Mouse (Mus musculus) testis, adult 2 months (tissue): Measurements from ENCODE around the gene Rnaset2b. TPM values are rescaled to one million over a fixed set of nuclear protein-coding genes. Genes with fewer than 3 reads are reported as not detected.
"Not testable (repeated sequence)": the region's sequence is repeated elsewhere in the genome, so short reads cannot be mapped to it uniquely, and the experiment has no call there.

Experiments used
- H3K27ac ChIP-seq: fragments of 200-500 bp; 2 replicates; pipeline ENCODE4 v1.5.1; 2012; ENCODE audit warnings: low read depth, low read length; ENCODE audit not compliant: control insufficient read depth, insufficient read depth
- H3K27me3 ChIP-seq: fragments of 200-500 bp; 2 replicates; pipeline ENCODE4 v1.6.1; 2012; ENCODE audit warnings: mild to moderate bottlenecking, low read length, moderate library complexity; ENCODE audit not compliant: control insufficient read depth, insufficient read depth
- H3K36me3 ChIP-seq: fragments of 200-500 bp; 2 replicates; pipeline ENCODE4 v1.6.1; 2012; ENCODE audit warnings: mild to moderate bottlenecking, low read length; ENCODE audit not compliant: control insufficient read depth, insufficient read depth
- H3K4me1 ChIP-seq: fragments of 200-500 bp; 2 replicates; pipeline ENCODE4 v1.6.1; 2012; ENCODE audit warnings: low read length; ENCODE audit not compliant: control insufficient read depth, insufficient read depth
- H3K4me3 ChIP-seq: fragments of 200-500 bp; 2 replicates; pipeline ENCODE4 v1.5.1; 2012; ENCODE audit warnings: low read depth, mild to moderate bottlenecking, low read length, moderate library complexity, mixed read lengths; ENCODE audit not compliant: control insufficient read depth
- polyA plus RNA-seq: library from polyadenylated mRNA; depleted of rRNA; stranded (reverse); fragments of >200 nt; gene quantifications from 2 replicates; pipeline ENCODE4 v1.2.3, GENCODE M21; 2012; rRNA removed

The Rnaset2b gene
- polyA plus RNA-seq, 1 experiment = 45.0 TPM

GRCm38 (mm10) chr17:7030622-7031174 is 60.3 kb downstream of the Rnaset2b start:
- H3K36me3 ChIP-seq, H3K27ac ChIP-seq, H3K27me3 ChIP-seq, H3K4me1 ChIP-seq, H3K4me3 ChIP-seq: not testable (repeated sequence)

- not testable (repeated sequence) for H3K4me3 ChIP-seq, H3K27ac ChIP-seq, H3K27me3 ChIP-seq, H3K4me1 ChIP-seq, H3K36me3 ChIP-seq
These were observed 63.0 kb downstream of the Rnaset2b start for GRCm38 (mm10) chr17:7033192-7034166.

Other genes with a start within 250 kb of the Rnaset2b start
- gene Ezr, start 187.8 kb upstream of the Rnaset2b start, polyA plus RNA-seq = 4.5 and 7.8 TPM in 2 replicates
- gene Rsph3b, start 22.0 kb upstream of the Rnaset2b start, polyA plus RNA-seq = 209 and 231 TPM in 2 replicates
- gene Tagap1, start 9.5 kb upstream of the Rnaset2b start, polyA plus RNA-seq = 57.1 and 68.4 TPM in 2 replicates
- 0.31 TPM in 1 of 2 replicates, not detected in the other for gene Gm49721, start 8.3 kb downstream of the Rnaset2b start, polyA plus RNA-seq
- gene Gm1604a, start 54.9 kb downstream of the Rnaset2b start, polyA plus RNA-seq = not detected in 2 replicates
- gene Rps6ka2, start 199.5 kb downstream of the Rnaset2b start, polyA plus RNA-seq = 12.6 and 15.6 TPM in 2 replicates